Mouse (Mus musculus): ENCODE data around the gene Lgals4. TPM values are rescaled to one million over a fixed set of nuclear protein-coding genes. Genes with fewer than 3 reads are reported as not detected.

Gene Lgals4
- polyA plus RNA-seq, 1 experiment from 2014 or later: 17.4 TPM

DNA sequence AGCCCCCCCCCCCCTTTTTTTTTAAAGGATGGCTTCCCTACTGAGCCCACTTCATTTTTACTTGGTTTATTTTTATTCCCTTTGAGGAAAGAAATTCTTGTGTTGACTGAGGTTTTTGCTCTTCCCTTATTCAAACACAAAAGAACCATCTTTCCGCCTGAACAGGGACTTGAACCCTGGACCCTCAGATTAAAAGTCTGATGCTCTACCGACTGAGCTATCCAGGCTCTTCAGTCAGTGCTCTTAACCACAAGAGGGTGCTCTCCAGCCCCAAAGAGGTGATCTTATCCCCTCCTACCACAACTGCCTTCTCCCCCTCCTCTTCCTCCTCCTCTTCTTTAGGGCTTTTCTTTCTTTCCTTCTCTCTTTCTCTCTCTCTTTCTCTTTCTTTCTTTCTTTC lies 39.8 kb upstream of the Lgals4 start:
- Histone ChIP-seq H3K9me3 (replicated peaks; ENCODE audit: control insufficient read depth, low read length) (no peaks in the 10 kb centered on the region), H3K36me3 (ENCODE audit: control insufficient read depth, insufficient read depth) (no peaks in the 10 kb centered on the region), H3K4me2 (ENCODE audit: low read depth, low read length) (no peak overlapping the region), H3K4me3 (ENCODE audit: low read length) (no peak overlapping the region), H3K9ac (ENCODE audit: low read length) (no peak overlapping the region), H3K4me1 (ENCODE audit: control insufficient read depth, insufficient read depth, low read length) (peaks cover 4% of the 10 kb centered on the region), H3K27me3 (ENCODE audit: control insufficient read depth, insufficient read depth, low read length) (no peaks in the 10 kb centered on the region), H3K27ac (ENCODE audit: low read length) (no peak overlapping the region)
- ATAC-seq (replicated peaks; ENCODE audit: extremely low read depth, insufficient read depth, low FRiP score): no peak
- 48% methylated on average over 2 of the region's 2 CpGs for WGBS

DNA sequence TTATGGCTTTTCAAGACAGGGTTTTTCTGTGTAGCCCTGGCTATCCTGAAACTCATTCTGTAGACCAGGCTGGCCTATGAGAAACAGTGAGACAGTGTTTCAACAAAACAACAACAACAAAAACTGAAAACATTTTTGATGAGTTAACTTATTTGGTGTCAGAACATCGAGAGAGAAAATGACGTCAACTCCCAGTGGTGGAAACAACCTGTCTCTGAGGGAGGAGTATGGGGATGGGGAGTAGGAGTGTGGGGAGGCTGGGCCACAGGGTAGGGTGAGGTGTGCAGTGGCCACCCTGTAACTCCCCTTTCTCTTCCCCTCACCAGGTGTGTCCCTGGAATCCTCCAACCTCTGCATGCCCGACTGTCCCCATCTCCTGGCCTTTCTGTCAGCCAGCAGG lies 39.2 kb upstream of the Lgals4 start:
- Histone ChIP-seq H3K27me3 (ENCODE audit: control insufficient read depth, insufficient read depth, low read length) (no peaks in the 10 kb centered on the region), H3K9me3 (replicated peaks; ENCODE audit: control insufficient read depth, low read length) (no peaks in the 10 kb centered on the region), H3K4me2 (ENCODE audit: low read depth, low read length) (no peak overlapping the region), H3K4me3 (ENCODE audit: low read length) (no peak overlapping the region), H3K4me1 (ENCODE audit: control insufficient read depth, insufficient read depth, low read length) (peaks cover 4% of the 10 kb centered on the region), H3K9ac (ENCODE audit: low read length) (no peak overlapping the region), H3K36me3 (ENCODE audit: control insufficient read depth, insufficient read depth) (no peaks in the 10 kb centered on the region), H3K27ac (ENCODE audit: low read length) (no peak overlapping the region)
- ATAC-seq (replicated peaks; ENCODE audit: extremely low read depth, insufficient read depth, low FRiP score): no peak
- WGBS: 84% methylated on average over 3 of the region's 3 CpGs

DNA sequence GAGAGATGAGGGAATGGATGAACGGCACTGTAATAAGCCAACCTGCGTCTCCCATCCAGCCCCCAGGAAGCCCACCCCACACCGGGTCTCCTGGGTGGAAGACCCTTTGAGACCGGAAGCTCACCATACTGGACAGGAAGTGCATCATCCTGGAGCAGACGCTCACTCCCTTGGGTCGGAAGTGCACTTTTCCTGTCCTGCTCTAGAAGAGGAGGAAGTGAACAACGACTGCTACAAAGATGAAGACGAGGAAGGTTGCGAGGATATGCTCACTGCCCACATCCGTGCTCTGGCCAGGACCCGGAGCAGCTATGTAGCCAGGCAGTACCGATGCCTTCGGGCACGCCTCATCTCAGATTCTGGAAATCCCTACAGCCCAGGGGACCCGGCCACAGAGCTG lies 37.8 kb upstream of the Lgals4 start:
- Histone ChIP-seq H3K27me3 (ENCODE audit: control insufficient read depth, insufficient read depth, low read length) (no peaks in the 10 kb centered on the region), H3K27ac (ENCODE audit: low read length) (peak overlapping the region; percentile 73), H3K4me3 (ENCODE audit: low read length) (peak overlapping the region; percentile 39), H3K9me3 (replicated peaks; ENCODE audit: control insufficient read depth, low read length) (no peaks in the 10 kb centered on the region), H3K9ac (ENCODE audit: low read length) (peak overlapping the region; percentile 69), H3K4me1 (ENCODE audit: control insufficient read depth, insufficient read depth, low read length) (peaks cover 4% of the 10 kb centered on the region), H3K4me2 (ENCODE audit: low read depth, low read length) (peak overlapping the region; percentile 61), H3K36me3 (ENCODE audit: control insufficient read depth, insufficient read depth) (no peaks in the 10 kb centered on the region)
- 63% methylated on average over 15 of the region's 15 CpGs for WGBS
- ATAC-seq (replicated peaks; ENCODE audit: extremely low read depth, insufficient read depth, low FRiP score): no peak

DNA sequence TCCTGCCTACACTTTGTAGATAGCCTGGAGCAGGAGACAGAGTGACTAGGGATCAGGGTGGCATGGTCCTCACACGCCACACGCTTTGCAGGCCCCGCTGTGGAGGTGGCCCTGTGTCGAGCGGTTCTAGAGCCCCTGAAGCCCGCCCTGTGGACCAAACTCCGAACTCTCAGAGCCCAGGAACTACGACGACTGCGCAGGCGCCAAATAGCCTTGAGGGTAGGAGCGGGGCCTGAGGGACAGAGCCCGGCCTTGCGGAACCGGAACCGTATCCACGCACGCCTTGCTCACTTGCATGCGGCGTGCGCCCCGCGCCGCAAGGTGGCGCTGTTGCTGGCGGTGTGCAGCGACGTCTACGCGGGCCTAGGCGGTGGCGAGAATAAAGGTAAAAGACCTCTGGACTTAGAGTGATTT lies 37.1 kb upstream of the Lgals4 start:
- Histone ChIP-seq H3K4me3 (ENCODE audit: low read length) (peak overlapping the region; percentile 39), H3K9ac (ENCODE audit: low read length) (peak overlapping the region; percentile 69), H3K36me3 (ENCODE audit: control insufficient read depth, insufficient read depth) (no peaks in the 10 kb centered on the region), H3K9me3 (replicated peaks; ENCODE audit: control insufficient read depth, low read length) (no peaks in the 10 kb centered on the region), H3K4me2 (ENCODE audit: low read depth, low read length) (peak overlapping the region; percentile 61), H3K27me3 (ENCODE audit: control insufficient read depth, insufficient read depth, low read length) (no peaks in the 10 kb centered on the region), H3K4me1 (ENCODE audit: control insufficient read depth, insufficient read depth, low read length) (peaks cover 5% of the 10 kb centered on the region), H3K27ac (ENCODE audit: low read length) (peak overlapping the region; percentile 73)
- ATAC-seq (replicated peaks; ENCODE audit: extremely low read depth, insufficient read depth, low FRiP score): peak; percentile 63
- 13% methylated on average over 32 of the region's 32 CpGs for WGBS

DNA sequence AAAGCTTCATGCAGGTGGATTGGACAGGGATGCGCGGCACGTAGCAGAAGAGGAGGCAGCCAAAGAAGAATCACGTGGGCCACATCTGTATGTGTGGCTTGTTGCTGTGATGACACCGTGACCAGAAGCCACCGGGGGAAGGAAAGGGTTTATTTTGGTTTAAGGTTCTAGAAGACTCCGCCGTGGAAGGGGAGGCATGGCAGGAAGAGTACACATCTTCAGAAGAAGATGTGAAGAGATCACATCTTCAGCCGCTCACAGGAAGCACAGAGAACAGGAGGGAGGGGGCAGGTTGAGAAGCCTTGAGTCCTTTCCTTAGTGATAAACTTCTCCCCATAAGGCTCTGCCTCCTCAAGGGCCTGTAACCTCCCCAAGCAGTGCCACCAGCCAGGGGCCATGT lies 33.7 kb upstream of the Lgals4 start:
- Histone ChIP-seq H3K9ac (ENCODE audit: low read length) (no peak overlapping the region), H3K27me3 (ENCODE audit: control insufficient read depth, insufficient read depth, low read length) (no peaks in the 10 kb centered on the region), H3K36me3 (ENCODE audit: control insufficient read depth, insufficient read depth) (no peaks in the 10 kb centered on the region), H3K4me1 (ENCODE audit: control insufficient read depth, insufficient read depth, low read length) (peaks cover 32% of the 10 kb centered on the region), H3K4me3 (ENCODE audit: low read length) (no peak overlapping the region), H3K9me3 (replicated peaks; ENCODE audit: control insufficient read depth, low read length) (no peaks in the 10 kb centered on the region), H3K4me2 (ENCODE audit: low read depth, low read length) (no peak overlapping the region), H3K27ac (ENCODE audit: low read length) (no peak overlapping the region)
- WGBS: 86% methylated on average over 9 of the region's 9 CpGs
- ATAC-seq (replicated peaks; ENCODE audit: extremely low read depth, insufficient read depth, low FRiP score): no peak

DNA sequence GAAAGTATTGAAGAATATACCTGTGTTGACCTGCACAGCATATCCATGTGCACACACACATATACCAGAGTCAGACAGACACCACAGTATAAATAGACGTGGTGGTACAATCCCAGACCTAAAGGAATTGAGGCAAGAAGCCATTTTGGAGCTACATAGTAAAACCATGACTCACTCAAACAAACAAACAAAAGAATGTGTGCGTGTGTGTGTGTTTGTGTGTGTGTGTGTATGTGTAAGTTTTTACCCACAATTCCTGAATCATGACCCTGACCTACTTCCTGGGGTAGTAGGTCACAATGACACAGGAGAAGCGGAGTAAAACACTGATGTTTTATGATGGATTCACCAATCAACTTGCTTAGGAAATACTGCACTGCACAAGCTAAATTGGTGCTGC lies 32.2 kb upstream of the Lgals4 start:
- H3K9me3 ChIP-seq (replicated peaks; ENCODE audit: control insufficient read depth, low read length): no peaks in the 10 kb centered on the region
- no peak overlapping the region for H3K9ac ChIP-seq (ENCODE audit: low read length)
- WGBS: 79% methylated on average over 3 of the region's 3 CpGs
- H3K4me3 ChIP-seq (ENCODE audit: low read length): no peak overlapping the region
- H3K4me2 ChIP-seq (ENCODE audit: low read depth, low read length): no peak overlapping the region
- H3K27ac ChIP-seq (ENCODE audit: low read length): peak overlapping the region; percentile 95
- H3K36me3 ChIP-seq (ENCODE audit: control insufficient read depth, insufficient read depth): no peaks in the 10 kb centered on the region
- ATAC-seq (replicated peaks; ENCODE audit: extremely low read depth, insufficient read depth, low FRiP score): no peak
- H3K4me1 ChIP-seq (ENCODE audit: control insufficient read depth, insufficient read depth, low read length): peaks cover 32% of the 10 kb centered on the region
- no peaks in the 10 kb centered on the region for H3K27me3 ChIP-seq (ENCODE audit: control insufficient read depth, insufficient read depth, low read length)

DNA sequence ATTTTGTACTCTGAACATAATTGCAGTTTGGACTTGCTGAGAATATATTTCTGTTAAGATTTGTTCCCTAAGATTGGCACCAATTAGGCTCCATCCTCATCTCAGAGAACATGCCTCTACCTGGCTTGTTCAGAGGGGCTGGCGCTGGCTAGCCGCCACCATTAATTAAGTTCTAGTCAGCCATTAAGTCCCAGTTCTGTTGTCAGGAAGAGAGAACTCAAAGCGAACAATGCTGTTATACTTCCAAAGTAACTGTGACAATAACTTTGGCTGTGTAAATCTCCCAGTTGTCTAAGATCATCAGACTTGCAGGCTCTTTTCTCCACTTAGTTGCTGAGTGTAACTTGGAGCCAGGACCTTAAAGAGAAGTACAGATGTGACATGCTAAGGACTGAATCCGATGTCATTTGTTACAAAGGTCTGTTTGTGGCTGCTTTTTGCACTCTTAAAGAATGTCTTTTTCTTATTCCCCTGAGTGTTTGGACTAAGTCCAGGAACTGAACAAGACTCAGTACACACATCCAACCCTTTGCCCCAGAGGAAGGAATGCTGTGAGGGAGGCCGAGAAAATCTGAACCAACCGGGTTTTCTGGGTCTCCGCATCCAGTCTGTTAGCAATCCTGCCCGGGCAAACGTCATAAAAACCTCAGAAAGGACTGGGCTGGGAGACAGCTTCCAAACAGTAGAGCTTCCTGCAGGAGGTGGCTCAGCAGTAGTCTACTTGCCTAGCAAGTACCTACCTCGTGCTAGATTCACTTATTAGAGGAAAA lies 31.6 kb upstream of the Lgals4 start:
- Histone ChIP-seq H3K4me3 (ENCODE audit: low read length) (peak overlapping the region; percentile 11; the same call in 1 of the 2 replicates), H3K9ac (ENCODE audit: low read length) (peak overlapping the region; percentile 62), H3K27me3 (ENCODE audit: control insufficient read depth, insufficient read depth, low read length) (no peaks in the 10 kb centered on the region), H3K9me3 (replicated peaks; ENCODE audit: control insufficient read depth, low read length) (no peaks in the 10 kb centered on the region), H3K4me1 (ENCODE audit: control insufficient read depth, insufficient read depth, low read length) (peaks cover 31% of the 10 kb centered on the region), H3K27ac (ENCODE audit: low read length) (peak overlapping the region; percentile 95), H3K36me3 (ENCODE audit: control insufficient read depth, insufficient read depth) (no peaks in the 10 kb centered on the region), H3K4me2 (ENCODE audit: low read depth, low read length) (peak overlapping the region; percentile 36; the same call in 1 of the 2 replicates)
- WGBS: 32% methylated on average over 10 of the region's 10 CpGs
- ATAC-seq (replicated peaks; ENCODE audit: extremely low read depth, insufficient read depth, low FRiP score): no peak; the same call in 1 of the 2 replicates

DNA sequence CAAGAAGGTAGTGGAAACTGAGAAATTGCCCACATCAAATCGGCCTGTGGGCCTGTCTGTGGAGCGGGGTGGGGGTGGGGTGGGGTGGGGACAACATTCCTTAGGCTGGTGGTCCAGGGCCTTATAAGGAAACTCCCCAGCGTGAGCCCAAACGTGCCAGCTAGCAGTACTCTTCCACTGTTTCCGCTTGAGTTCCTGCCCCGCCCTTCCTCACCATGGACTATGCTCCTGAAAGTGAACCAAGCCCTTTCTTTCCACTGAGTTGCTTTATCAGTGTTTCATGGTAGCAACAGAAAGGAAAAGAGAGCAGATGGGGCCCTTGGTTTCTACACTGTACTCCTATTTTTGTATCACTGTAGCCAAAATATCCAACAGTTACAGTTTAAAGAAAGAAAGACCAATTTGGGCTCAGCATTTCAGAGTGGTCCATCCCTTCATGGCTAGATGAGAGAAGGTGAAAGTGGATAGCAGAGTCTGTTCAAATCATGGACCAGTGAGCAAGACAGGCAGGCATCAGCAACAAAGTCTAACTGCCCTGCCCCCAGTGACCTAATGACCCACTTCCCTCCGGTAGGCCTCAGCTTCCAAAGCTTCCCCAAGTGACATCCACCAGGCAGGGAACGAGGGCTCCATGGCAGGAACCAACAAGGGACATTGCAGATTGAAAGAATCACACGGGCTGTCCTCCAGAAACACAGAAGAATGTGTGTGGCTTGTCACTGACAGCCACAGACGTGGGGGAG lies 30.6 kb upstream of the Lgals4 start:
- H3K9ac ChIP-seq (ENCODE audit: low read length): peak overlapping the region; percentile 62
- no peaks in the 10 kb centered on the region for H3K9me3 ChIP-seq (replicated peaks; ENCODE audit: control insufficient read depth, low read length)

DNA sequence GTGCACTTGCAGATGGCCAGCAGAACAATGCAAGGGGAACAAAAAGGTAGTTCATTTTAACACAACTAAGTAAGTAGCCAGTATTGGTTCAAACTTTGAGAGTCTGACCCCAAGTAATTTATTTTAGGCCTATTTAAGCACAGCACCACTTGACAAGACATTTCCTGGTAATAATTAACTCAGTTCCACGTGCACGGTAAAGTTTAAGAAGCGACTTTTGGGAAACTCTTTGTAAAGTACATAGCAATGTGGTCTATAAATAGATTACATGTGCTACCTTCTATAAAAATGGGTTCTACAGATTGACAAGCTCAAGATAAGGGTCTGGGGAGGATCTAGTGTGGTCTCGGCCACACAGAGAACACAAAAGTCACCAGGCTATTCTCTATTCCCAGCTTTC lies 29.9 kb upstream of the Lgals4 start:
- Histone ChIP-seq H3K9me3 (replicated peaks; ENCODE audit: control insufficient read depth, low read length) (no peaks in the 10 kb centered on the region), H3K4me2 (ENCODE audit: low read depth, low read length) (no peak overlapping the region), H3K9ac (ENCODE audit: low read length) (peak overlapping the region; percentile 22), H3K4me1 (ENCODE audit: control insufficient read depth, insufficient read depth, low read length) (peaks cover 39% of the 10 kb centered on the region), H3K36me3 (ENCODE audit: control insufficient read depth, insufficient read depth) (no peaks in the 10 kb centered on the region), H3K27me3 (ENCODE audit: control insufficient read depth, insufficient read depth, low read length) (no peaks in the 10 kb centered on the region), H3K4me3 (ENCODE audit: low read length) (no peak overlapping the region), H3K27ac (ENCODE audit: low read length) (peak overlapping the region; percentile 95)
- no peak for ATAC-seq (replicated peaks; ENCODE audit: extremely low read depth, insufficient read depth, low FRiP score)
- WGBS: 20% methylated on average over 4 of the region's 4 CpGs

More for the DNA sequence above, 30.6 kb upstream of the Lgals4 start:
- H3K36me3 ChIP-seq (ENCODE audit: control insufficient read depth, insufficient read depth): no peaks in the 10 kb centered on the region
- no peaks in the 10 kb centered on the region for H3K27me3 ChIP-seq (ENCODE audit: control insufficient read depth, insufficient read depth, low read length)
- H3K4me1 ChIP-seq (ENCODE audit: control insufficient read depth, insufficient read depth, low read length): peaks cover 36% of the 10 kb centered on the region
- peak overlapping the region; percentile 36; the same call in 1 of the 2 replicates for H3K4me2 ChIP-seq (ENCODE audit: low read depth, low read length)
- H3K4me3 ChIP-seq (ENCODE audit: low read length): no peak overlapping the region
- 7% methylated on average over 10 of the region's 10 CpGs for WGBS
- ATAC-seq (replicated peaks; ENCODE audit: extremely low read depth, insufficient read depth, low FRiP score): peak; percentile 59; the same call in 1 of the 2 replicates
- peak overlapping the region; percentile 95 for H3K27ac ChIP-seq (ENCODE audit: low read length)

Data from heart, embryonic 16.5 days (tissue).